23 mouse cellular contexts compared by ENCODE assay signal in genomic region chr1:188952501-188952900, GRCm38 (mm10).
"Had no signal": no experiment of that assay in that cellular context is flagged by ENCODE, and none has a peak within 500 bp of the region (broad histone marks: within the 10 kb centered on the region; RNA-seq: fewer than 3 reads in every experiment).

No protein-coding gene starts in this region.

- H3K27ac ChIP-seq: kidney, embryonic 15.5 days; layer of hippocampus, adult 2 months; limb, embryonic 10.5 days; limb, embryonic 13.5 days; liver, embryonic 12.5 days; liver, embryonic 15.5 days; lung, embryonic 15.5 days; midbrain, embryonic 10.5 days; midbrain, embryonic 13.5 days; neural tube, embryonic 13.5 days had no signal

- ATAC-seq: liver, embryonic 12.5 days; midbrain, embryonic 13.5 days; midbrain, embryonic 16.5 days had no signal

- H3K4me2 ChIP-seq: kidney, embryonic 15.5 days; limb, embryonic 13.5 days; liver, embryonic 12.5 days; liver, embryonic 15.5 days; lung, embryonic 15.5 days; midbrain, embryonic 13.5 days; neural tube, embryonic 13.5 days had no signal

- DNase-seq: kidney, adult 8-10 months; kidney, postnatal 10 days; kidney, postnatal 36 days; layer of hippocampus, adult 9-11 months; liver; lung, adult 18-20 months; lung, postnatal 10 days; lung, postnatal 36 days; thymus, adult 18-20 months; thymus, postnatal 36 days had no signal

- H3K4me3 ChIP-seq: kidney, embryonic 15.5 days; layer of hippocampus, adult 2 months; limb, embryonic 10.5 days; limb, embryonic 13.5 days; liver, embryonic 12.5 days; liver, embryonic 15.5 days; lung, embryonic 15.5 days; megakaryocyte, embryonic 14.5 days; midbrain, embryonic 10.5 days; midbrain, embryonic 13.5 days; myocyte; neural tube, embryonic 13.5 days had no signal

- H3K36me3 ChIP-seq: kidney, embryonic 15.5 days; limb, embryonic 10.5 days; limb, embryonic 13.5 days; liver, embryonic 12.5 days; liver, embryonic 15.5 days; lung, embryonic 15.5 days; midbrain, embryonic 10.5 days; midbrain, embryonic 13.5 days; neural tube, embryonic 13.5 days had no signal

- H3K9me3 ChIP-seq: kidney, embryonic 15.5 days; limb, embryonic 10.5 days; limb, embryonic 13.5 days; liver, embryonic 12.5 days; liver, embryonic 15.5 days; lung, embryonic 15.5 days; midbrain, embryonic 10.5 days; midbrain, embryonic 13.5 days; neural tube, embryonic 13.5 days had no signal

- H3K27me3 ChIP-seq: kidney, embryonic 15.5 days; limb, embryonic 13.5 days; lung, embryonic 15.5 days; megakaryocyte, embryonic 14.5 days; midbrain, embryonic 13.5 days; neural tube, embryonic 13.5 days had no signal

- H3K4me1 ChIP-seq: kidney, embryonic 15.5 days; liver, embryonic 15.5 days; megakaryocyte, embryonic 14.5 days; midbrain, embryonic 13.5 days; neural tube, embryonic 13.5 days had no signal

- H3K9ac ChIP-seq: kidney, embryonic 15.5 days; limb, embryonic 13.5 days; liver, embryonic 12.5 days; liver, embryonic 15.5 days; lung, embryonic 15.5 days; midbrain, embryonic 13.5 days; neural tube, embryonic 13.5 days had no signal
